Mouse (Mus musculus): ENCODE data around the gene Rassf8.

Gene Rassf8

DNA sequence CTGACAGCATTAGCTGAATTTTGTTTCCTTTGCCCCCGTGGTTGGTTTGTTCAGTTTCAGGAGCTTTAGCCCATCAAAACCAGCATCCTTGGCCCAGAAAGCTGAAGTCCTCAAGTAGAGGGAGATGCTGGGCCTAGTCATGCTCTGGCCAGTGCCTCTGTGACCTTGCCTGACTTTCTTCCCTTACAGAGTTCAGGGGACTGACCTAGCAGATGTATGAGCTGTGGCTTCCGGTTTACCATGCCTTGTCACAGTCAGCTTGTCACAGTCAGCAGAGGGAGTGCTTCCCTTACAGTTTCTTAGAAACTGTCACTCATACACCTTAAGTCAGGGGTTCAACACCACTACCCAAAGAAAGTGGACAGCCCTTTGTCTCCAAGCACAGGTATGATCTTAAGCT lies 113.8 kb downstream of the Rassf8 start:
- peak in 1 of 2 experiments; percentile 9 for DNase-seq (ENCODE audit: low read depth in 2 of 2, low spot score in 2 of 2)

DNA sequence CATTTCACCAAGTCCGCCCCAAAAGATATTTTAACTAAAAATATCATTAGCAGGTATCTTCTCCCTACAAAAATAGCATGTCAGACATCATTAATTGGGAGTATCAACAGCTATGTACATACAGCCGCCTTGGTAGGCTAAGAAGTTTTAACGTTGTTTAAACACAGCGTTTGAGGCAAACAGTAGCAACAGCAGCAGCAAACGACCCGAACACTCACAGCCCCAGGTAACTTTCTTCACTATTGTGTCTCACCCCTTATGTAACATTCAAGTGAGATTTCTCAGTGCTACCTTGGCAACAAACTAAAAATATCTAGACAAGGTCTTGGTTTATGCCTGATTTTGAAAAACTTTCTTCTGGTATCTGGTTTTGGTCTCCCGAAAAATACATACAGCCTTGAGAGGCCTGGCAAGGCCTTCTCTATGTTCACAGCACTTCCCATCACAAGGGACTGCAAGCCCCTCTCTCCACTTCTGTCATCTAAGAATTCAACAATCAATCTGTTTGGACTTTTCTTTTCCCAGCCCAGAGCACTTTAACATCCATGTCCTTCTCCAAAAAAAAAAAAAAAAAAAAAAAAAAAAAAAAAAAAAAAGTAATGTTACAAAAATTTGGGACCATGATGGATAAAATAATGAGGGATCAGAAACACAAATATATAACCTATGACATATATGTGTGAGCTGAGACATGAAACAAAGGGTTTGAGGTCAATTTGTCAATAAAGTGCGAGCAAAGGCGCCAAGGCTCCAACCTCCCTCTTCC lies 115.1 kb downstream of the Rassf8 start:
- DNase-seq (ENCODE audit: low read depth in 2 of 2, low spot score in 2 of 2), result no peak

DNA sequence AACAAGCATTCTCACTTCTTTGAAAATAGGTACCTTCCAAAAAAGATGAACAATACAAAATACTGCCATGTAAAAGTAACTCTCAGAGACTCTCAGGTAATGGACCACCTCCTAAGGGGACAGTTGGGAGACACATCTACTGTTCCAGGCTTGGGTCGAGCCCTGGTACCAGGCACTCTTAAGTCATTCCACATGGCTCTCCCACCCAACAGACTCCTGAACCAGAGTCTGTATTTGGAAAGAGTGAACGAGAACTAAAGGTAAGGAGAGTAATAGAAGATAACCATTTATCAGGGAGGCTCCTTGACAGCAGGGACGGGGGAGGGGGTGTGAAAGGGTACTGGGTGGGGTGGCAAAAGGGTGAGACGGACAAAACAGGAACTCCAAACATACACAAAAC lies 115.8 kb downstream of the Rassf8 start:
- no peak for DNase-seq (ENCODE audit: low read depth in 2 of 2, low spot score in 2 of 2)

DNA sequence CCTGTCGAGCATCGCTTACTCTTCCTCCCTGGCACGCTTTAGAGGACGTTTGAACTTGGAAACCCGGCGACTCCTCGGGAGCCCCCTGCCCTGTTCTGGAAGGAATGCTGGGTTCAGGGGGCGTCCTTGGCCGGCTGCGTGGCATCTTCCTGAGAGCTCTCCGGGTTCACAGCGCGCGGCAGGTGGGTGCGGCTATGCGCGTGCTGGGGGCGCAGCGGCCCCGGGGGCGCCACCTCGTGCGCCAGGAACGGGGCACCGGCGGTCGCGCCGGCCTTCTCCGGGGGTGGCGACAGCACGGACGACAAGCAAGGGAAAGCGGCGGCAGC lies 116.2 kb downstream of the Rassf8 start:
- no peak for DNase-seq (ENCODE audit: low read depth in 2 of 2, low spot score in 2 of 2)

DNA sequence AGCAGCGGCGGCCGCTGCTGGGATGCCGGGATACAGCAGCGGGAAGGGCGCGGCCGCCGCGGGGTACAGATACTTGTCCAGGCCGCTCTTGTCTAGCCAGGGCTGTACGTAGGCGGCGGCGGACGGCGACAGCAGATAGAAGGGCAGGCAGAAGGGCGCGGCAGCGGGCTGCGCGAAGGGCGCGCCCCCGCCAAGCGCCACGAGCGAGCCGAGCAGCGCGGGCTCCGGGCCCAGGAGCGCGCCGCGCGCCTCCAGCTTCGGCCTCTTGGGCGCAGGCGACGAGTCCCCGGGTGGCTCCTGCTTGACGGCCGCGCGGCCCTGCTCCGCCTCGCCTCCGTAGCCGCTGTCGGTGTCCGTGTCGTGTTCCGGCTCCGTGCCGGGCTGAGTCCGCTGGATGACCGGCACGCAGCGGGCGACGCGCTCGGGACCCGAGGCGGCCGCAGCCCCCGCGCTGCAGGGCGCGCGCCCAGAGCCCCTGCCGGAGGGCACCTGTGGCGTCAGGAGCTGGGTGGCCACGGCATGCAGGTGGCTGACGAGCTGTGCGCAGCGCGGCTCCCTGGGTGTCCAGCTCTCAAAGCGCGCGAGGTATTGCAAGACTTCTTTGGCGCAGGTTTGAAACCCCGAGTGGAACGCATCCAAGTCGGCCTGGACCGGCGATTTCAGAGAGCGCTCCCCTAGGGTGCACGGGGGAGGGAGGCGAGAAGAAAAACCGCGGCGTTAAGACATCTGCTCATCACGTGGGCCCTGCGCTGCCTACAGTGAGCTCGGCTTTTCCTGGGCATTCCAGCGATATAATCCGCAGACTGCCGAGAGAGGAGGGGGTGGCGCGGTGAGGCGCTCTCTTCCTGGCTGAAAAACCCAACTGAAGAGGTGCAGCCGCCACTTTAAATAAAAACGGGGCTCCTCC lies 116.8 kb downstream of the Rassf8 start:
- no peak for DNase-seq (ENCODE audit: low read depth in 2 of 2, low spot score in 2 of 2)

DNA sequence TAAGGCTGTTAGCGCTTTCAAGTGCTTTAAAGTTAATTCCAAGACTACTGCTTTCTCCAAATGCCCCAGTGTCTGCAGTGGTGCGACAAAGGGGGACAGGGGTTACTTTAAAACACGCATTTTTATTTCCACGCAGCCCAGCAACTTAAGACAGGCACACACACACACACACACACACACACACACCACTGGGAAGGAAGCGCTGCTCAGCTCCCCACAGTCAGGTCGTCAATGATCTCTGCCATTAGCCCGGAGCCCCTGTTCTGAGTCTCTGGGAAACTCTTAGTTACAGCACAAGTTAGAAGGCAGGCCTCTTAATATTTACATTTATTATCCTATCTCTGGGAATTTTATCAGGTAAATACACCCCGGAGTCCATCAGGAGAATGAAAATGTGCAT lies 117.6 kb downstream of the Rassf8 start:
- no peak for DNase-seq (ENCODE audit: low read depth in 2 of 2, low spot score in 2 of 2)

DNA sequence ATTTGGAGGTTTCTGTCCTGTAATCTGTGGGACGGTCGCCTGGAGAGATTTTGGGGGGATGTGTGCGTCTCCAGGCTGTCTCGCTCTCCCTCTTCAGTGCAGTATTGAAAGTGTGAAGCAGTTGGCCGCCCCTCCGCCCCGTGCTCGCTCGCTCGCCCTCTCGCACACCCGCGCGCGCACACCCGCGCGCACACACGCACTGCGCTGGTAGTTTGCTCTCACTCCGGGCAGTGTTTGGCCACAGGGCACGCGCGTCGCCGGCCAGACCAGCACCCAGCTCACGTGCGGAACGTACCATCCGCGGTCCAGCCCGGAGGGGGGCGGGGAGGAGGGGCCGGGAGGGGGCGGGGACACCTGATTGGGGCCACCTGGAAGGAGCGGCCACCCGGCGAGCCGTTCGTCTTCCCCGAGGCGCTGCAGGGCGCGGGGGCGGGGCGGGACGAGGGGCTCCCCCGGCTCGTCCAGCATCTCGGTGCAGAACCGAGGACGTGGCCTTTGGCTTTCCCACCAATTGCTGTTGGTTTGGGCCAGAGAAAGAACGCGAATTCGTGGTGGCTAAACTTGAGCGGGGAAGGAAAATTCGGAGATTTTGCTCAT lies 118.8 kb downstream of the Rassf8 start, which contains the start of gene Bhlhe41:
TSS of gene Bhlhe41 (minus strand) at position 270 of the 597 bp plus-strand sequence.
- no peak for DNase-seq (ENCODE audit: low read depth in 2 of 2, low spot score in 2 of 2)

DNA sequence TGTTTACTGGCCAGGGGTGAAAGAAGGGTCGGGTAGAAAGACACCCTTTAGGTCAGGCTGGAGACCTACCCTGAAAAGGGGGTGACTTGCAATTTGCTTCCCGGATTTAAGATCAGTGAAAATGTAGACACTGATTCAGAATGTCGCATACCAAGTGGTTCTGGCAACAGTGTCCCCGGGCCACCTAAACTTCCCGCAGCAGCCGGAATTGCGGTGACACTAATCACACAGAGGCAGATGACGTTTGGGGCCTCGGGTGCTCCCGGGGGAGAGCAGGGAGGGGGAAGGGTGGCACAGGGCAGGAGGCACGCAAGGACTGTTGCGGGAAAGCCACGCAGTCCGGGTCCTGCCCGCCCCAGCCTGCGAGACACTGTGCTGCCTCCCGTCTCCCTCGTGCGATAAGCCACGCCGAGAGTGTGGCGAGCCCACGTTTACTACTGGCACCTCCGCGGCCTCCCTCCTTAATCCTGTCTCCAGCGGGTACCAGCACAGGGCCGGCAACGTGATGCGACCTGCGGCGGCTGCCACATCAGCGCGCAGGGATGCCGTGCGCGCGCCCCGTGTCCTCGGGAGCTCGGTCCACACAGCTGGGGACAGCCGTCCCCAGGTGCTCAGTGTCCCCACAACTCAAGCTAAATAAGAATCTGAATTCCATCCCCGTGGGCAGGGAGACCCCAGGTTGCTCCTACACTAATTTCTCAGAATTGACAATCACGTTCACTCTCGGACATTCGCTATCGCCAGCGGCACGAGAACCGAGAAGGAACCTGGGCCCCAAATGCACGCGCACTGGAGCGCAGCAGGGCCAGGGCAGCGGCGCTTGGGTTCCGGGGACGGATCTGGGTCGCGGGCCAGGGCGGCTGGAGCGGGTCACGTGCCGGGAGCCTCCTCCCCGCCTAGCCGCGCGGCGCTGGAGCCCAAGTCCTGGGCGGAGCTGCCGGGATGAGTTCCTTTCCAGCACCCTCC lies 119.6 kb downstream of the Rassf8 start:
- DNase-seq (ENCODE audit: low read depth in 2 of 2, low spot score in 2 of 2), result no peak

DNA sequence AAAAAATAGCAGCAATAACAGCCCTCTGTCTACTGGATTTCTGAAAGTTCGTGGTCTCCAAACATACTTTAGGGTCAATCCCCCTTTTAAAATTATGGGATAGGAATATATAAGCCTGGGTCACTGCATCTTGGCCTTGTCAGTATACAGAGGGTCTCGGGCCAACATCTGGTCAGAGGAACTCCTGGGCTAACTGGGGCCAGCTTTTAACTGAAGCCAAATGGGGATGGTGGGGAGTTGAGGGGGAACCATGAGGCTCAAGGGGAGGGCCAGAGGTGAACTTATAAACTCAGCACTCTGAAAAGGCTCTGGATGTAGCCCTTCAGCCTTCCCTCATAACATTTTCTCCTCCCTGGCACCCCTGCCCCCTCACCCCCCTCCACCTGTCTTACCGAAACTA lies 120.6 kb downstream of the Rassf8 start:
- no peak for DNase-seq (ENCODE audit: low read depth in 2 of 2, low spot score in 2 of 2)

All from CD8-positive naive resting alpha-beta T cell, adult 2 months (primary cell).